In the genomic region with DNA sequence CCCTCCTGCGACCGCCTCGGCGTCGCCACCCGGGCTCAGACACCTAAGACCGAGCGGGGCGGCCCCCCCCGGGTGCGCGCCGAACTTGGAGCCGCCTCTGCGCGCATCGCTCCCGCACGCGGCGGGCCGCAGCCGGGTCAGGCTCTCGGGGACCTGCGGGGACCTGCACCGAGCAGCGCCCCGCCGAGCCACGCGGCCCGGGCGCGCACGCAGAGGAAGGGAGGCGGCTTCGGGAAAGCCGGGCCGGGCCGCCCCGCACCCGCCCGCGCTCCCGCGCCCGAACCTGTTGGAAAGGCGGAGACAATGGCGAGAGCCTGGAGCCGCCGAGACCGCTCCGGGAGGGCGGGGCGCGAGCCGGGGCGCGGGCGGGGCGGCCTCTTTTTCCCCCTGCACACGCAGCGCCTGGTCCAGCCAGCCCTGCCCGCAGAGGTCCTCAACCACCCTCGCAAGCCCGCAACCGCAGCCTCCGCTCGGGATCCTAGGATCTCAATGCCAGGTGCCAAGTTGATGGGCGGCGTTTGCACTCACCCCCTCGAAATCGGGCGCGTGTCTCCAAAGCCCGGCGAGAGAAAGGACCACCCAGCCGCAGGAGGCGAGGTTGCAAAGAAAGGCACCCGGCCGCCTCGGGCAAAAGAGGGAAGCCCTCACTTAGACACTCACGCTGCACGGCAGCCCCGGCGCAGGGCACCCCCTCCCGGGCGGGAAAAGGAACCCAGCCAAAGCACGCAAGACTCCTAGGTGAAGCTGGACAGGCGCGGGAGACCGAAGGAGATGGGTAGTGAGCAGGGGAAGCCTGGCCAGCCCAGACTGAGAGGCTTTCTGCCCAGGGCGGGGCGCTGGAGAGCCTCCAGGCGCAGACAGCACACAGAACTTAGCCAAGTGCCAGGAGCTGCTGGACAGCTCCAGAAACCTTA, we compare ENCODE assay signal across 8 mouse cellular contexts. TPM values are rescaled to one million over a fixed set of nuclear protein-coding genes. Genes with fewer than 3 reads are reported as not detected.
A peak's percentile ranks its signal among the peaks of the same experiment; 100 is the strongest.
DNase-seq lines count a peak whose midpoint lies in the region; ATAC-seq lines count a peak whose summit lies in the region.

A gene (minus strand): TSS at position 612 of the 914 bp plus-strand sequence.

- H3K27ac ChIP-seq in forebrain, embryonic 15.5 days (replicated peaks), result peak within 1 kb of the TSS; percentile 94
- no peak within 1 kb of the TSS for H3K27ac ChIP-seq in intestine, embryonic 16.5 days (ENCODE audit: low read length)
- H3K27ac ChIP-seq in liver, embryonic 11.5 days (ENCODE audit: low read depth, low read length), result no peak within 1 kb of the TSS

- peaks cover 31% of the 10 kb centered on the region for H3K4me1 ChIP-seq in forebrain, embryonic 15.5 days
- H3K4me1 ChIP-seq in intestine, embryonic 16.5 days (ENCODE audit: control insufficient read depth, insufficient read depth, low read length), result 0 out of 2 replicates have a peak, but pooled peaks cover 12% of the 10 kb centered on the region
- no peaks in the 10 kb centered on the region; the same call in 1 of the 2 replicates for H3K4me1 ChIP-seq in liver, embryonic 11.5 days (replicated peaks; ENCODE audit: control insufficient read depth, insufficient read depth, low read length)

- under 1% methylated on average over 86 of the region's 95 CpGs for WGBS in forebrain, embryonic 15.5 days
- WGBS in intestine, embryonic 16.5 days, result under 1% methylated on average over 85 of the region's 95 CpGs
- under 1% methylated on average over 93 of the region's 95 CpGs for WGBS in liver, embryonic 11.5 days

- H3K4me2 ChIP-seq in forebrain, embryonic 15.5 days (replicated peaks), result peak within 1 kb of the TSS; percentile 86
- H3K4me2 ChIP-seq in intestine, embryonic 16.5 days (ENCODE audit: low read depth, low read length), result peak within 1 kb of the TSS; percentile 96
- peak within 1 kb of the TSS; percentile 71 for H3K4me2 ChIP-seq in liver, embryonic 11.5 days

- no peaks in the 10 kb centered on the region for H3K36me3 ChIP-seq in forebrain, embryonic 15.5 days
- no peaks in the 10 kb centered on the region for H3K36me3 ChIP-seq in intestine, embryonic 16.5 days (ENCODE audit: control insufficient read depth, insufficient read depth, low read length)
- H3K36me3 ChIP-seq in liver, embryonic 11.5 days (ENCODE audit: control insufficient read depth, insufficient read depth, low read length), result no peaks in the 10 kb centered on the region

- peak; percentile 69 to 80 for DNase-seq in left cerebral cortex, adult 18-20 months (ENCODE audit: low spot score in 2 of 2)
- no peak for DNase-seq in left cerebral cortex, adult 11 months (ENCODE audit: low spot score)
- peak; percentile 92 to 93 for DNase-seq in cerebellum, adult 18-20 months
- peak; percentile 37 for DNase-seq in liver, embryonic 11.5 days (ENCODE audit: low spot score)
- peak; percentile 82 to 83 for DNase-seq in right cerebral cortex, postnatal 10 days (ENCODE audit: low spot score in 2 of 2)
- DNase-seq in natural killer cell, adult 2 months (ENCODE audit: low spot score in 2 of 2), result no peak

- peak; percentile 84 for ATAC-seq in forebrain, embryonic 15.5 days (replicated peaks)
- peak; percentile 66 for ATAC-seq in intestine, embryonic 16.5 days
- peak; percentile 26; the same call in 1 of the 2 replicates for ATAC-seq in liver, embryonic 11.5 days (replicated peaks; ENCODE audit: low FRiP score)

- peak within 1 kb of the TSS; percentile 82 for H3K4me3 ChIP-seq in forebrain, embryonic 15.5 days
- H3K4me3 ChIP-seq in intestine, embryonic 16.5 days (ENCODE audit: low read length), result peak within 1 kb of the TSS; percentile 56
- H3K4me3 ChIP-seq in liver, embryonic 11.5 days (ENCODE audit: low read depth, low read length), result peak within 1 kb of the TSS; percentile 51

- H3K9me3 ChIP-seq in forebrain, embryonic 15.5 days, result no peaks in the 10 kb centered on the region
- H3K9me3 ChIP-seq in intestine, embryonic 16.5 days (ENCODE audit: control insufficient read depth, low read length), result no peaks in the 10 kb centered on the region
- H3K9me3 ChIP-seq in liver, embryonic 11.5 days (ENCODE audit: control insufficient read depth, low read length), result no peaks in the 10 kb centered on the region

- H3K9ac ChIP-seq in forebrain, embryonic 15.5 days (replicated peaks), result peak within 1 kb of the TSS; percentile 86
- H3K9ac ChIP-seq in intestine, embryonic 16.5 days (ENCODE audit: low read depth, low read length), result peak within 1 kb of the TSS; percentile 48
- H3K9ac ChIP-seq in liver, embryonic 11.5 days (ENCODE audit: low read depth, low read length), result no peak within 1 kb of the TSS

- H3K27me3 ChIP-seq in forebrain, embryonic 15.5 days, result no peaks in the 10 kb centered on the region
- H3K27me3 ChIP-seq in intestine, embryonic 16.5 days (replicated peaks; ENCODE audit: control insufficient read depth, insufficient read depth, low read length), result peaks cover 24% of the 10 kb centered on the region
- peaks cover 34% of the 10 kb centered on the region for H3K27me3 ChIP-seq in liver, embryonic 11.5 days (replicated peaks; ENCODE audit: control insufficient read depth, insufficient read depth, low read length)

RNA-seq across cellular contexts. Expression of the gene that starts here (rescaled TPM):
- total RNA-seq in left cerebral cortex, adult 18-20 months (2021), result 100 to 1,000 TPM; 483 to 499 TPM
- polyA plus RNA-seq in forebrain, embryonic 15.5 days (2015; fragmentation: Nextera tagmentation; extraction: Ambion mirVana), result 186 and 213 TPM in 2 replicates
- polyA plus RNA-seq in intestine, embryonic 16.5 days (2015; fragmentation: Nextera tagmentation; extraction: Ambion mirVana), result 8.7 and 9.5 TPM in 2 replicates
- polyA plus RNA-seq in liver, embryonic 11.5 days (2014; fragmentation: Nextera tagmentation; extraction: Ambion mirVana), result 1.8 and 1.9 TPM in 2 replicates

Comparison
In these comparisons a context has a peak if more than half of its experiments do, and no peak if none do; other contexts are left out.
1. RNA of the gene that starts here (polyA plus RNA-seq): 186 to 213 TPM in forebrain, embryonic 15.5 days; 8.7 to 9.5 TPM in intestine, embryonic 16.5 days and 1.8 to 1.9 TPM in liver, embryonic 11.5 days; every median in the first group is over 10 times any median in the second.
2. DNase-seq: peak in left cerebral cortex, adult 18-20 months (2 of 2), cerebellum, adult 18-20 months (2 of 2), liver, embryonic 11.5 days (single experiment) and right cerebral cortex, postnatal 10 days (2 of 2); none in left cerebral cortex, adult 11 months (single experiment) and natural killer cell, adult 2 months (0 of 2).
3. ATAC-seq: peak in every context shown above with its lines; median percentile 84 in forebrain, embryonic 15.5 days; 66 in intestine, embryonic 16.5 days; 26 in liver, embryonic 11.5 days.
4. Peak in every context shown above with its lines, with median percentiles within 50 percentile points of each other: H3K4me2 ChIP-seq and H3K4me3 ChIP-seq.